Mouse (Mus musculus) forebrain, embryonic 13.5 days (tissue): ENCODE measurements around the gene Mrvi1. TPM values are rescaled to one million over a fixed set of nuclear protein-coding genes. Genes with fewer than 3 reads are reported as not detected.

ENCODE experiments used
- ATAC-seq: fragments of 200-750 bp; cut with Nextera tagmentation; 2 replicates; pipeline ENCODE4 v1.8.0; 2017
- H3K27ac ChIP-seq: fragments of 300-500 bp; sonication (generic); 2 replicates; pipeline ENCODE4 v1.5.1; 2015; ENCODE audit warnings: inconsistent platforms, mild to moderate bottlenecking, moderate library complexity
- H3K27me3 ChIP-seq: fragments of 300-500 bp; sonication (generic); 2 replicates; pipeline ENCODE4 v1.6.1; 2015; ENCODE audit warnings: mild to moderate bottlenecking, inconsistent platforms
- H3K36me3 ChIP-seq: fragments of 300-500 bp; sonication (generic); 2 replicates; pipeline ENCODE4 v1.6.1; 2015; ENCODE audit warnings: mild to moderate bottlenecking, inconsistent platforms; ENCODE audit not compliant: poor library complexity, severe bottlenecking
- H3K4me1 ChIP-seq: fragments of 300-500 bp; sonication (generic); 2 replicates; pipeline ENCODE4 v1.6.1; 2015; ENCODE audit warnings: inconsistent platforms
- H3K4me2 ChIP-seq: fragments of 300-500 bp; sonication (generic); 2 replicates; pipeline ENCODE4 v1.6.1; 2015; ENCODE audit warnings: inconsistent platforms, mild to moderate bottlenecking, moderate library complexity
- H3K4me3 ChIP-seq: fragments of 300-500 bp; sonication (generic); 2 replicates; pipeline ENCODE4 v1.5.1; 2015; ENCODE audit warnings: mild to moderate bottlenecking, inconsistent platforms
- H3K9ac ChIP-seq: fragments of 300-500 bp; sonication (generic); 2 replicates; pipeline ENCODE4 v1.6.1; 2015; ENCODE audit warnings: mild to moderate bottlenecking, inconsistent platforms
- H3K9me3 ChIP-seq: fragments of 300-500 bp; sonication (generic); replicated peaks from 2 replicates; pipeline ENCODE4 v1.6.1; 2016; ENCODE audit warnings: inconsistent platforms
- WGBS: fragments of 180-500 bp; shearing (Covaris S2); methylation state at CpG from one replicate; pipeline ENCODE4 v1.1.7; 2015; 5-methylcytosine and 5-hydroxymethylcytosine counted together
- polyA plus RNA-seq: library from polyadenylated mRNA; unstranded; fragments of >200 nt; fragmentation: Nextera tagmentation; extraction: Ambion mirVana; gene quantifications from 2 replicates; pipeline ENCODE4 v1.2.1, GENCODE M21; 2015

Mrvi1 gene
- 0.49 and 0.58 TPM in 2 replicates for polyA plus RNA-seq

DNA sequence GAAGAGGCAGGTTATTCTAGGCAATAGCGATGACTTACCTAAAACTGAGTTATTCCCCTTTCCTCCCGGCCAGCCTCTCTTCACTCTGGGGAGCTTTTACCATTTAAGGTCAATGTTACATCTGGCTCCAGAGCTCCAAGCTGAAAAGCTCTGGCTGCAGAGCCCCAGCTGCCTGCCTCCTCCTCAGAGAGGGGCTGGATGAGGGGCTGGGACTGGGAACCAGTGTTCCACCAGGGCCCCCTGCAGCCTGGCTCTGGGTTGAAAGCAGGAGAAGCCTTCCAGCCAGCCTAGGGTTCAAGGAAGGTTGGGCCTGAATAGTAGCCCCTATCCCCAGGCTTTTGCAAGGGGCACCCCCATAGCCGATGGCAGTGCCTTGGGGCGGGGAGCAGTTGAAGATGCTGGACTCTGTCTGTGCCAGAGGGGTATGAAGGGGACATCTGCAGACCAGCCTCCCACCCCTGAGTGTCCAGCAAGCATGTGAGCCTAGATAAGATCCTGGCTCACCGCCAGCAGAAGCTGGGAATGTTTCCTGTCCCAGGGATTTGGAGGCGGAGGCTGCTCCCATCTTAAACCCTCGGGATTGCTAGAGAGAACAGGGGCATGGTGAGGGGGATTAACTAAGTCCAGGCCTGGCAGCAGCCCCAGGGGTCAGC lies at the start of gene Mrvi1:
Gene Mrvi1 (minus strand): TSS at position 409 of the 653 bp plus-strand sequence.
- H3K4me1 ChIP-seq = 0 out of 2 replicates have a peak, but pooled peaks cover 8% of the 10 kb centered on the region
- H3K27me3 ChIP-seq = no peaks in the 10 kb centered on the region
- no peak within 1 kb of the TSS for H3K4me2 ChIP-seq
- H3K9ac ChIP-seq = no peak within 1 kb of the TSS
- WGBS = 63% methylated on average over 7 of the region's 7 CpGs
- ATAC-seq = no peak
- no peaks in the 10 kb centered on the region for H3K9me3 ChIP-seq
- H3K27ac ChIP-seq = no peak within 1 kb of the TSS
- no peaks in the 10 kb centered on the region for H3K36me3 ChIP-seq
- no peak within 1 kb of the TSS for H3K4me3 ChIP-seq

DNA sequence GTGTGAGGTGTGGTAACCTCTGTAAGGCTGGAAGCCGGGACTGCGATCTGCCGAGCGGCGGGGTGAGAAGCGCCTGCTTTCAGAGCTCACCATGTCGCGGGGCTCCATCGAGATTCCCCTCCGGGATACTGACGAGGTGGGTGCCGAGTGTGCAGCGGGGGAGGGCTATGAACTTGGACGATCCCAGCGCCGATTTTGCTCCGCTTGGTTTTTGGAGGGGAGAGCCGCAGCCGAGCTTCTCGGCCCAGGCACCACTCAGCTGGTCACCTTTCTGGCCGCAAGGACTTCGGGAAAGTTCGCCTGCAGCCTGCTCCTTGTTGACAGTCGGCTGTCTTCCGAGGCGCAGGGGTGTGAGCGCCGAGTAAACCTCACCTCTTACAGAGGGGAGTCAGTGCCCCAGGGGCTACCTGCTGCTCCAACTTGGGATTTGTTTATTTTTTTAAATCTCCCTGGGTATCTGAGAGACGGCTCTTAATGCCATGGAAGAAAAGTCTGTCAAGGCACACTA lies 46.8 kb upstream of the Mrvi1 start:
- peaks cover 15% of the 10 kb centered on the region for H3K4me1 ChIP-seq
- peak overlapping the region; percentile 75 for H3K4me2 ChIP-seq
- H3K9ac ChIP-seq = peak overlapping the region; percentile 81
- no peak; the same call in none of the 2 replicates for ATAC-seq
- under 1% methylated on average over 29 of the region's 29 CpGs for WGBS
- H3K27ac ChIP-seq = peak overlapping the region; percentile 86
- peaks cover 15% of the 10 kb centered on the region for H3K36me3 ChIP-seq
- no peaks in the 10 kb centered on the region for H3K9me3 ChIP-seq
- no peaks in the 10 kb centered on the region for H3K27me3 ChIP-seq
- peak overlapping the region; percentile 81 for H3K4me3 ChIP-seq

DNA sequence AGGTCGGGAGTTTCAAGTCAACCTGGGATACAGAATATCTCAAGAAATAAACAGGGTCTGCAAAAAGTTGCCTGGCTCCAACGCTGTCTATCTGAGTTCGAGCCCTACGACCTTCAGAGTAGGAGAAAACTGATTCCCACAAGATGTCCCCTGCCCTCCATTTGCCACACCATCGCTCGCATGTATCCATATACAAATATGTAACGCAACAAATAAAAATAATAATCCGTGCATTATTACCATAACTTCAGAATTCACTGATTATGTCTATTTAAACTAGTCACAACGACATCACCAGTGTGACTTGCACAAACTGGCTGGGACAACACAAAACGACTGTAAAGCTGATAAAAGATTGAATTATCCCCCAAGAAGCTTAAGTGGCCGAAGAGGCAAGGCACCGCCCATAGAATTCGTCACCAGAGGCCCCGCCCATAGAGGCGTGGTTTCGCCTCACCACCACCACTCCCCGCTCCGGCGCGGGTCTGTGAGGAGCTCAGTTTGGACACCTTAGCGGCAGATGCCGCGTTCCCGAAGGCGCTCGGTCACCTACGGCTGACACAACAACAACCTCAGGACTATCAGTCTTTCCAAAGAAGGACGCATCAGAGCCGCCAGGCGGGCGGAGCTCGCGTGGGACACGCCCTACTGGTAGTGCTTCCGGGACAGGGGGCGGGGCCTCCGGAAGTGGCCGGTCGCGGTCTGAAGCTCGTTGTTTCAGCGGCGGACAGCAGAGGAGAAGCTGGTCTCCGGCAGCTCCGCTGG lies 46.2 kb upstream of the Mrvi1 start, which contains the start of gene Ctr9:
Gene Ctr9 (plus strand): TSS at position 671 of the 765 bp plus-strand sequence.
- Histone ChIP-seq H3K4me1 (peaks cover 17% of the 10 kb centered on the region), H3K9ac (peak within 1 kb of the TSS; percentile 81), H3K27me3 (no peaks in the 10 kb centered on the region), H3K4me2 (peak within 1 kb of the TSS; percentile 75), H3K4me3 (peak within 1 kb of the TSS; percentile 81), H3K36me3 (peaks cover 13% of the 10 kb centered on the region; the same call in 1 of the 2 replicates), H3K27ac (peak within 1 kb of the TSS; percentile 86), H3K9me3 (no peaks in the 10 kb centered on the region)
- peak; percentile 97 for ATAC-seq
- 6% methylated on average over 45 of the region's 45 CpGs for WGBS

DNA sequence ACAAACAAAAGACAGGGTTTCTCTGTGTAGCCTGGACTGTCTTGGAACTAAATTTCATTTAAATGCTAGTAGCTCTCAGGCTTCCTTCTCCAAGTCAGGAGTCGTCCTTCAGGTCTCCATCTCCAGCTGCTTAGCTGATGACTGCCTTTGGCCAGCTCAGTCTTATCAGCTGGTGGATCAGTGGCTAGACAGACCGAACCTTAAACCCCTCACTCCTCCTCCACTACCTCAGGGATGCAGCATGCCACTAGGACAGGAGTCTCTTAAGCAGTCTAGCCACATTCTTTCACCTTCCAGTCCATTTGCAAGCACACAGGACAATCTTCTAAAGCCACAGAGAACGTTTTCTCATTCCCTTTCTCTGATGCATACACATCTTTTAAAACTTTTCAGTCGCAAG lies 42.7 kb upstream of the Mrvi1 start:
- Histone ChIP-seq H3K4me1 (peaks cover 12% of the 10 kb centered on the region), H3K36me3 (no peaks in the 10 kb centered on the region), H3K9ac (no peak overlapping the region), H3K4me2 (no peak overlapping the region), H3K27ac (no peak overlapping the region), H3K9me3 (no peaks in the 10 kb centered on the region), H3K4me3 (no peak overlapping the region), H3K27me3 (no peaks in the 10 kb centered on the region)
- 68% methylated on average over 4 of the region's 4 CpGs for WGBS
- no peak for ATAC-seq

DNA sequence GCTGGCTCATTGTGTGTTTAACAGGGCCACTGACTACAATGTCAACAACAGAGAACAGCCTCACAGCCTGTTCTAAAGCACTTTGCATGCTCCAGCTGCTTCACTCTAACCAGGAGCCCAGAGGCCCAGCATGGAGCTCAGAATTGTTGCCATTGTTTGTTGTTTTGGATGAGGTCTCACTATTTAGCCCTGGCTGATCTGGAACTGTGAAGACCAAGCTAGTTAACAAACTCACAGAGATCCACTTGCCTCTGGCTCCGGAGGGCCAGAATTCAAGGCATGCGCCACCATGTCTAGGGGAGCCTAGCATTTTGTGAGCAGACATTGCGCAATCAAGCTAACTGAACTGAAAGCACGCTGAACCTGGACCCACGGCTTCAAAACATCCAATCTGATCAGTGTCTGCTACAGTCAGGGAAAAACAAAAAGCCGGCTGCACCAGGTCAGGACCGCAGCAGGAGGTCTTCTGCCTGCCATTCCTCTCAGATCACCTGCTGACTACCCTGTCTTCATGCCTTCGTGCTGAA lies 41.9 kb upstream of the Mrvi1 start:
- peak overlapping the region; percentile 37 for H3K9ac ChIP-seq
- no peak overlapping the region; the same call in 1 of the 2 replicates for H3K4me2 ChIP-seq
- peaks cover 7% of the 10 kb centered on the region for H3K4me1 ChIP-seq

DNA sequence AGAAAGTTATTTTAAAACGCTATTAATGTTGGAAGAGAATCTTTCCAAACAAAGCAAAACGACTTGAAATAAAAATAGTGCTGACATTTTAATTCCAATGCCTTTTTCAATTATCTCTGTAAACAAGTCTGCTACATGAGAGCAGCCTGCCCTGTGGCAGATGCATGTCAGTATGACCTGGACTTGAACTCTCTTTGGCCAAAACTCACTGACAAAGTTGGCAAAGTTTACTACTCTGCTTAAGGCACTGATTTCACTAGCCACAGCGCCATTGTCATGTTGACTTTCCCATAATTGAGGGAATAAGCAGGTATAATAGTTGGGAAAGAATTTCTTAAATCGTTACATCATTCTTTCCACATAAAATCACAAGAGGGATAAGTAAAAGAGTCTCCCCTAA lies 38.6 kb upstream of the Mrvi1 start:
- ATAC-seq = no peak
- Histone ChIP-seq H3K4me2 (no peak overlapping the region), H3K4me3 (no peak overlapping the region), H3K36me3 (no peaks in the 10 kb centered on the region), H3K27ac (no peak overlapping the region), H3K9me3 (no peaks in the 10 kb centered on the region), H3K4me1 (peaks cover 7% of the 10 kb centered on the region), H3K9ac (no peak overlapping the region), H3K27me3 (no peaks in the 10 kb centered on the region)
- 72% methylated on average over 4 of the region's 4 CpGs for WGBS

More for the DNA sequence above, 41.9 kb upstream of the Mrvi1 start:
- ATAC-seq = no peak
- Histone ChIP-seq H3K36me3 (no peaks in the 10 kb centered on the region), H3K27me3 (no peaks in the 10 kb centered on the region), H3K27ac (no peak overlapping the region), H3K9me3 (no peaks in the 10 kb centered on the region), H3K4me3 (no peak overlapping the region)
- WGBS = 17% methylated on average over 8 of the region's 8 CpGs

DNA sequence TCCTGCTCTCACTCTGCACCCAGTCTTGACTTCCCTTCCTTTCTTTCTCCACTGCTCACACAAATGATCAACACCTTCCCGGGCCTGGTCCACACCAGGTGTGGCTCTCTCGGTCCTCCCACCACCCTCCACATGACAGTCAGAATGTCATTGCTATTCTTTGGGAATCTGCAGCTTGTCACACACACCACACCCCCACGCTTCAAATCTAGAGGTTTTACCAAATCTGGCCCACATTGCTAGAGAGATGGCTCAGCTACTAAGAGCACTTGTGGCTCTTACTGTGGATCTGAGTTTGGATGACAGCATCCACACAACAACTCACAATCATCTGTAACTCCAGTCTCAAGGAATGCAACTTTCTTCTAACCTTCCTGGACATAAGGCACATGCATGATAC lies 34.7 kb upstream of the Mrvi1 start:
- Histone ChIP-seq H3K9ac (no peak overlapping the region), H3K27ac (no peak overlapping the region), H3K27me3 (no peaks in the 10 kb centered on the region), H3K4me3 (no peak overlapping the region), H3K4me2 (no peak overlapping the region), H3K9me3 (no peaks in the 10 kb centered on the region), H3K4me1 (no peaks in the 10 kb centered on the region), H3K36me3 (no peaks in the 10 kb centered on the region)
- 80% methylated on average over 3 of the region's 3 CpGs for WGBS
- ATAC-seq = no peak

DNA sequence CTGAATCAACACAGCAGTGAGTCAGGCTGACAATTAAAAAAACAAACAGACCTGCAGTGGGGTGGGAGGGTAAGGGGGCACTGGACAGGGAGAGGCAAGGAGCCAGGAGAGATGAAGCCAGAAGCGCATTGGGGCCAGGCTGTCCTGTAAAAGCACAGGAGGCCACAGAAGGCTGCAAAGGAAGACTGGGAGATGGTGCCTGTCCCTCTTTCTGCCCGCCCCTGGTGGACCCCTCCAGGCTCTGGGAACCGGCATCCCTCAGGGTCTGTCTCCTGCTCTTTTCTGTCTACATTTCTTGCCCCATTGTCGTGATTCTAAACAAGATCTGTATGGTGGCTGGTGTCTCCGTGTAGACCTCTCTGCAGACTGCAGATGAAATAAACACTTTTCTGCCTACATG lies 33.5 kb upstream of the Mrvi1 start:
- no peak overlapping the region for H3K9ac ChIP-seq
- no peaks in the 10 kb centered on the region for H3K27me3 ChIP-seq
- WGBS = 72% methylated on average over 5 of the region's 5 CpGs
- H3K4me1 ChIP-seq = no peaks in the 10 kb centered on the region
- H3K4me3 ChIP-seq = no peak overlapping the region
- H3K9me3 ChIP-seq = no peaks in the 10 kb centered on the region
- H3K36me3 ChIP-seq = no peaks in the 10 kb centered on the region
- no peak for ATAC-seq
- no peak overlapping the region for H3K27ac ChIP-seq
- H3K4me2 ChIP-seq = no peak overlapping the region

DNA sequence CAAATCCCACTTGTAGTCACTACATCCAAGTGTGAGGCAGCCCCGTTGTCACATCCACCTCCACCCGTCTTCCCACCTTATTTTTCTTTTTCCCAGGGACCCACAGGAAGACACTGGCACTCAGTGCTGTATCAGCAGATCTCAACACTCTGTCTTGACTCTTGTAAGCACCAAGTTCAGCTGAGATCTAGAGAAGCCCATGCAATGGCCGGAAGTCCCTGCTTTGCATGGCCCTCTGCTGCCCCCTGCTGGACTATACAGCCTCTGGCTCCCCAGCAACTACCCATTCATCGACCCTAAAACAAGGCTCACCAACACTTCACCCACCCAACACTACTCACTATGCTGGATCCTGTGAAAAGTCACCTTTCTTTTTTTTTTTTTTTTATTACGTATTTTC lies 32.6 kb upstream of the Mrvi1 start:
- no peaks in the 10 kb centered on the region for H3K36me3 ChIP-seq
- H3K4me1 ChIP-seq = no peaks in the 10 kb centered on the region
- H3K27ac ChIP-seq = no peak overlapping the region
- H3K4me3 ChIP-seq = no peak overlapping the region
- no peaks in the 10 kb centered on the region for H3K27me3 ChIP-seq
- no peak overlapping the region for H3K9ac ChIP-seq
- no peak overlapping the region for H3K4me2 ChIP-seq
- whole genome bisulfite sequencing = 31% methylated on average over 5 of the region's 5 CpGs
- peak; percentile 77 for ATAC-seq
- no peaks in the 10 kb centered on the region for H3K9me3 ChIP-seq

DNA sequence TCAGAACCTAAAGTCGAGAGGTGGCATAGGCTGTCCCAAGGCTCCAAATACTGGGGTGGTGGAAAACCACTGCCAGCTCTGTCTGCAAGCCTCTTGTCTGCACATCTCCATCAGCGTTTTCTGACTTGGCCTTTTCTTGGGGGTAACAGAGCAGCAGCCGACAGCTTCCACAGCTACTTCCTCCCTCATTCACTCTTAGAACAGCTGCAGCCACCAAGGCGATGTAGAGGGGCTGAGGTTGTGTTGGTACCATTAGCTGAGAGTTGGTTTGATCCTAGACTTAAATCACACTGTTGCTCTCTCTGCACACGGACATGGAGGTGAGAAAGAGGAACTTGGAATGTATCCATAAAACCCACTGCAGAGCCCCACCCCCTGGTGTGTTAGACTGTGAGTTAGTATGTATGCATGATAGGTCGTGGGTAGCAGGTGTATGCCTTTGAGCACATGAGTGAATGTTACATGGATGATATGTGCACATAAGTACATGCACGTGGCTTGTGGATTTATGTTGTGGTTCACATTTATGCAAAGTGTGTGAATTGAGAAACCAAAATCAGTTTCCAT lies 31.9 kb upstream of the Mrvi1 start:
- no peak overlapping the region for H3K4me2 ChIP-seq
- 81% methylated on average over 7 of the region's 7 CpGs for WGBS

DNA sequence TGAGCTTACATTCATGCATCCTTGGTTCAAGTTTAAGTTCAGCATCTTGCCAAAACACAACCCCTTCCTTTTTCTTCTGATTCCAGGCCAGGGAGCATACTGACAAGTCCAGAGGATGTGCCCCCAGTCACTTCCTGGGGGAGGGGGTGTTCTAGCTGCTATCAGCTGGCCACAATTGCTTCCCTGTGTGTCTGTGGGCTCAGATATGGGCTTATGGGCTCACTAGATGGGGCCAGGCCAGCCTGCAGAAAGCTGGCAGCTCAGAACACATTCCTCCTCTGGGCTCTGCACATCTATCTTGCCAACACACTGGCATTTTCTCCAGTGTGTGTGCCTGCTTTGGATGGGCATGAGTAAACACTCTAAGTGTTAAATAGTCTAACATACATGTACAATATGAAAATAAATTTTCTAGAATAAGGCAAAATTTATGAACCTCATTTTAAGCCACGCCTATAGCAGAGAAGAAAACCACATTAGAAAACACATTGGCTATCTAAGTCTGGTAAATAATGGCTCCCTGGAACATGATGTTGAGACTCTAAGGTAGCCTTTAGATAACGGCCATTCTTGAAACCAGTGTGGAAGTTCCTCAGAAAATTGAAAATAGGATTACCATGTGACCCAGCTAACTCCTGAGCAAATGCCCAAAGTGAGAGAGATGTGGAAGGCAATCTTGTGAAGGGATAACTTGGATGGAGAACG lies 22.0 kb upstream of the Mrvi1 start:
- Histone ChIP-seq H3K27me3 (no peaks in the 10 kb centered on the region), H3K9me3 (no peaks in the 10 kb centered on the region), H3K4me1 (no peaks in the 10 kb centered on the region), H3K4me3 (no peak overlapping the region), H3K36me3 (no peaks in the 10 kb centered on the region), H3K27ac (no peak overlapping the region), H3K9ac (no peak overlapping the region), H3K4me2 (no peak overlapping the region)
- WGBS = 82% methylated on average over 3 of the region's 3 CpGs
- ATAC-seq = no peak

More for the DNA sequence above, 31.9 kb upstream of the Mrvi1 start:
- Histone ChIP-seq H3K9me3 (no peaks in the 10 kb centered on the region), H3K4me3 (no peak overlapping the region), H3K4me1 (no peaks in the 10 kb centered on the region), H3K27ac (no peak overlapping the region), H3K9ac (no peak overlapping the region), H3K36me3 (no peaks in the 10 kb centered on the region), H3K27me3 (no peaks in the 10 kb centered on the region)
- ATAC-seq = no peak
